Mouse (Mus musculus) limb, embryonic 13.5 days (tissue): ENCODE measurements around the gene Wdr20. TPM values are rescaled to one million over a fixed set of nuclear protein-coding genes. Genes with fewer than 3 reads are reported as not detected.
"Not testable (repeated sequence)": the region's sequence is repeated elsewhere in the genome, so short reads cannot be mapped to it uniquely, and the experiment has no call there.

Source experiments
- ATAC-seq: fragments of 200-750 bp; cut with Nextera tagmentation; 2 replicates; pipeline ENCODE4 v1.8.0; 2017; ENCODE audit warnings: low read depth, moderate number of reproducible peaks, moderate TSS enrichment; ENCODE audit not compliant: low FRiP score
- H3K27ac ChIP-seq: fragments of 300-500 bp; sonication (generic); 2 replicates; pipeline ENCODE4 v1.5.1; 2015; ENCODE audit warnings: inconsistent platforms, mild to moderate bottlenecking, moderate library complexity
- H3K27me3 ChIP-seq: fragments of 300-500 bp; sonication (generic); 2 replicates; pipeline ENCODE4 v1.6.1; 2015; ENCODE audit warnings: mild to moderate bottlenecking, inconsistent platforms
- H3K36me3 ChIP-seq: fragments of 300-500 bp; sonication (generic); 2 replicates; pipeline ENCODE4 v1.6.1; 2015; ENCODE audit warnings: inconsistent platforms, mild to moderate bottlenecking, moderate library complexity
- H3K4me1 ChIP-seq: fragments of 300-500 bp; sonication (generic); 2 replicates; pipeline ENCODE4 v1.6.1; 2015; ENCODE audit warnings: inconsistent platforms
- H3K4me2 ChIP-seq: fragments of 300-500 bp; sonication (generic); replicated peaks from 2 replicates; pipeline ENCODE4 v1.6.1; 2015; ENCODE audit warnings: inconsistent platforms, mild to moderate bottlenecking, moderate library complexity
- H3K4me3 ChIP-seq: fragments of 300-500 bp; sonication (generic); 2 replicates; pipeline ENCODE4 v1.5.1; 2015; ENCODE audit warnings: moderate library complexity, mild to moderate bottlenecking, inconsistent platforms
- H3K9ac ChIP-seq: fragments of 300-500 bp; sonication (generic); 2 replicates; pipeline ENCODE4 v1.6.1; 2015; ENCODE audit warnings: mild to moderate bottlenecking, inconsistent platforms
- H3K9me3 ChIP-seq: fragments of 300-500 bp; sonication (generic); 2 replicates; pipeline ENCODE4 v1.6.1; 2016; ENCODE audit warnings: inconsistent platforms
- whole genome bisulfite sequencing: fragments of 180-500 bp; shearing (Covaris S2); methylation state at CpG from one replicate; pipeline ENCODE4 v1.1.7; 2015; 5-methylcytosine and 5-hydroxymethylcytosine counted together
- polyA plus RNA-seq: library from polyadenylated mRNA; unstranded; fragments of >200 nt; fragmentation: Nextera tagmentation; extraction: Ambion mirVana; gene quantifications from 2 replicates; pipeline ENCODE4 v1.2.1, GENCODE M21; 2015

Wdr20 gene
- polyA plus RNA-seq, 1 experiment from 2014 or later: 25.9 TPM

DNA sequence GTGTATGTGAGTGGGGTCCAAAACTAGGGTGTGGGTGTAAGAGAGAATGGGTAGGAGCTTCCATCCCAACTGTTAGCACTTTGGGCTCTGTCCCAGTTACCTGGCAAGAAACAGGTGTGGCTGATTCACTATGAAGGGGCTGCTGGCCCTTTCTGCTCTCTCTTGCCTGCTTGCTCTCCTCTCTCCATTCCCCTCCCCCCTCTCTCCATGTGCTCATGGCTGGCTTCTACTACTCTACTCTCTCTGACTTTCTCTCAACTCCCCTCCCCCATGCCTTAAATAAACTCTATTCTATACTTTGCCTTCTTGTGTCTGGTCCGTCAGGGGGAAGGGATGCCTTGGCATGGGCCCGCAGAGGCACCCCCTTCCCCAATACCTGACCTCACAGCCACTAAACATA is 37.0 kb upstream of the Wdr20 start:
- Histone ChIP-seq H3K36me3 (no peaks in the 10 kb centered on the region), H3K9ac (peak overlapping the region; percentile 25; the same call in 1 of the 2 replicates)

DNA sequence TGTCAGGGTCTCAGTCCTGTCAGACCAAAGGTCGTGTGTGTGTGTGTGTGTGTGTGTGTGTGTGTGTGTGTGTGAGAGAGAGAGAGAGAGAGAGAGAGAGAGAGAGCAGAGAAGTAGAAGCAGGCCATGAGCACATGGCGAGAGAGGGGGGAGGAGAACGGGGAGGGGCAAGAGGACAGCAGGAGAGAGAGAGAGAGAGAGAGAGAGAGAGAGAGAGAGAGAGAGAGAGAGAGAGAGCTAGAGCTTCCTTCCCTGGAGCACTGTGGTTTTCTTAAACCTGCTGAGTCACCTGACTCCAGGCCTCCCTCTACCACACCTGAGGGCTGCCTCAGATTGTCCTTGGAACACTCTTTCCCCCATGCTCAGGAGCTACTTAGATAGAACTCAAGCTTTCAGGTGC is 36.4 kb upstream of the Wdr20 start:
- H3K36me3 ChIP-seq, H3K27ac ChIP-seq, H3K4me3 ChIP-seq, ATAC-seq, H3K4me2 ChIP-seq, H3K9ac ChIP-seq, H3K9me3 ChIP-seq, H3K27me3 ChIP-seq: not testable (repeated sequence)
- 40% methylated on average over 1 of the region's 3 CpGs for WGBS
- peaks cover 22% of the 10 kb centered on the region for H3K4me1 ChIP-seq

More for the DNA sequence above, 37.0 kb upstream of the Wdr20 start:
- Histone ChIP-seq H3K4me1 (peaks cover 18% of the 10 kb centered on the region), H3K27me3 (no peaks in the 10 kb centered on the region; the same call in 1 of the 2 replicates), H3K9me3 (no peaks in the 10 kb centered on the region), H3K4me3 (no peak overlapping the region), H3K4me2 (no peak overlapping the region), H3K27ac (no peak overlapping the region)
- no peak for ATAC-seq
- WGBS: 63% methylated on average over 2 of the region's 2 CpGs

DNA sequence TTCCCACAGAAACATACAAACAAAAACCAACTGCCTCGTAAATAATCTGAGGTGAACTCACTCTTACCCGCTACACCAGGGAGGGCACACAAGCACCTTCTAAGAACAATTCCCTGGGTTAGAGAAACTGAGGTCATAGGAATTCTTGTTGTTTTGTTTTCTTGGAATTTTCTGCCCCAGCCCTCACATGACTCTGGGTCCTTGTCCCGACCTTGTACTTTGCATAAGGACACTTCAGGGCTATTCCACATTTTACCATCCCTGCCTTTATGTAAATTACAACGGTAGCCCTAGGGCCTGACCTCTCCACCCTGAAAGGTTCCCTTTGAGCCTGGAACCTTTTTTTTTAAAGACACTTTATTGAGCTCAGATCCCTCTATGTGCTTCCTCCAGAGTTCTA is 35.2 kb upstream of the Wdr20 start, which contains the start of gene Hsp90aa1:
TSS of gene Hsp90aa1 (minus strand) at position 173 of the 400 bp plus-strand sequence.
- H3K4me1 ChIP-seq: peaks cover 21% of the 10 kb centered on the region
- no peak within 1 kb of the TSS for H3K27ac ChIP-seq
- no peak within 1 kb of the TSS for H3K9ac ChIP-seq
- H3K27me3 ChIP-seq: no peaks in the 10 kb centered on the region; the same call in 1 of the 2 replicates
- no peaks in the 10 kb centered on the region for H3K9me3 ChIP-seq
- H3K36me3 ChIP-seq: no peaks in the 10 kb centered on the region
- peak within 1 kb of the TSS; percentile 37; the same call in 1 of the 2 replicates for H3K4me2 ChIP-seq
- H3K4me3 ChIP-seq: no peak within 1 kb of the TSS
- ATAC-seq: no peak
- 54% methylated on average over 4 of the region's 4 CpGs for WGBS

DNA sequence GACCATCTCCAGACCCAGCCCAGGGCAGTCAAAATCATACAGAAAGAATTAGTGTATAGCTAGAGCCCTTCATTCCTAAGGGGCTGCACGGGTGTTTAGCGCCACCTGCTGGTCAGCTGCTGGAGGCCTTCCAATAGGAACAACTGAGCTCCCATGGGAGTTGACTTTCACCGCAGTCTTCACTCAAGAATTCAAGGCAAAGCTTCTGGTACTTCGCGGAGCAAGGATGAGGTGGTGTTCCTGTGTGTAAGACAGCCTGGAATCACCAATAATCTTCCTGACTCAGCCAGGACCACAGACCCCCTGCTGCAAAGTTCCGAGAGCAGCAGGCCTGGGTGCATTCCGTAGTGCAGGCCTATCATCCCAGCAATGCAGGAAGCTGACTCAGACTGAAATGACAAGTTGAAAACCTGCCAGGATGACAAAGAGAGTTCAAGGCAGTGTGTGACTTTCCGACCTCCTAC is 34.7 kb upstream of the Wdr20 start:
- Histone ChIP-seq H3K9me3 (no peaks in the 10 kb centered on the region), H3K4me3 (no peak overlapping the region), H3K36me3 (no peaks in the 10 kb centered on the region), H3K4me1 (peaks cover 21% of the 10 kb centered on the region), H3K27me3 (no peaks in the 10 kb centered on the region; the same call in 1 of the 2 replicates), H3K27ac (no peak overlapping the region), H3K9ac (no peak overlapping the region), H3K4me2 (peak overlapping the region; percentile 37; the same call in 1 of the 2 replicates)
- 30% methylated on average over 8 of the region's 8 CpGs for WGBS
- peak; percentile 68 for ATAC-seq

DNA sequence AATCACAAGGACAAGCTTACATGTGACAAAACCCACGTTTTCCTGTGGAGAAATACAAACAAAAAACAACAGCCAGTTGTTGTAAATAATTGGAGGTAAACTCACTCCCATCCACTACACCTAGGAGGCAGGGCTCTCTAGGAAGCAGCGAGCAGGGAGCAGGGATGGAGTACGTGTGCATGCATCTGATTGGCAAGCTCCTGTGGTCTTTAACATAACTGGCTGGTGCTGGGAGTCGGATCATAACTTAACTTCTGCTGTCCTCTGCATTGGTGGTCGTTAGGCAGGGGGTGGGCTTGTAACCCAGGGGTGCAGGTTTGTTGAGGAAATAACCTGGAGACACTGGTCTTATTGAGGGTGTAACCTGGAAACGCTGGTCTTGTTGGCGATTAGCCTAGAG is 34.1 kb upstream of the Wdr20 start:
- Histone ChIP-seq H3K4me2 (no peak overlapping the region), H3K27ac (no peak overlapping the region), H3K36me3 (no peaks in the 10 kb centered on the region), H3K4me3 (no peak overlapping the region), H3K9me3 (no peaks in the 10 kb centered on the region), H3K4me1 (peaks cover 21% of the 10 kb centered on the region), H3K27me3 (no peaks in the 10 kb centered on the region; the same call in 1 of the 2 replicates), H3K9ac (no peak overlapping the region)
- WGBS: 70% methylated on average over 7 of the region's 7 CpGs
- no peak for ATAC-seq

- H3K4me1 ChIP-seq: peaks cover 15% of the 10 kb centered on the region
- WGBS: 88% methylated on average over 4 of the region's 4 CpGs
- not testable (repeated sequence) for H3K9ac ChIP-seq, ATAC-seq, H3K9me3 ChIP-seq, H3K4me3 ChIP-seq, H3K36me3 ChIP-seq, H3K27ac ChIP-seq, H3K27me3 ChIP-seq, H3K4me2 ChIP-seq
These were observed 32.3 kb upstream of the Wdr20 start for GRCm38 (mm10) chr12:110705419-110705818.

DNA sequence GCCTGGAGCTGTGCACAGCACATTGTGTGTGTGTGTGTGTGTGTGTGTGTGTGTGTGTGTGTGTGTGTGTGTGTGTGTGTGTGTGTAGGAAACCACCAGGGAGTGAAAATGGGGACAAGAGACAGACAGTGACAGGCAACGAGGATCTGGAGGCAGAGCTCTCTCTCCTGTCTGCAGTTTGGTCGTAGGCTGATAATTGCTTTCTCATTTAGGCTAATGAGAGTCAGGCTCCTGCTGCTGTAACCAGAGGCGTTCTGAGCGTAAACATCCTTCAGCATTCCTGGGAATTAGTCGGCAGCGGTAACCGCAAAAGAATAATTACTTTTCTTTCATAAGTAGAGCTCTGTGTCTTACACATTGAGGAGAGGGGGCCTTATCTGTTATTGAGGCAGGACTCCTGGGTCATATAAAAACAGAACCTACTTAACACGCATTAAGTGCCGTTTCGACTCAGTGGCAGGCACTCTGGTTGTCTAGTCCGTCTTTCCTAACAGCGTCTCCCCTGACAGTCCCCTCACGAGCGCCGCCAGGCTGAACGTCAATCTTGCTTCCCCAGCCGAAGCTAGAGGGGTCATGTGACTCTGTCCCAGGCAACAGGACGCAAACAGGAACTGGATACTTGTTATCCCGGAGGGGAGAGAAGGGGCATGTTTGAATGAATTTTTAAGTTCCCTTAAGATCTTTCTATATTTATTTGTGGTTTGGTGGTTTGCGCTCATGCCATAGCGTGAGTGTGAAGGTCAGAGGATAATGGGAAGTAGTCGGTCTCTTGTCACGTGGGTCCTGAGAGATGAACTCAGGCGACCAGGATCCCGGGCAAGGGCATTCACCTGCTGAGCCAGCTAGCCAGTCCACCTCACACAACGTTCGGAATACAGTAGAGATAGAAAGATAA is 31.2 kb upstream of the Wdr20 start:
- peaks cover 15% of the 10 kb centered on the region for H3K4me1 ChIP-seq
- H3K36me3 ChIP-seq: no peaks in the 10 kb centered on the region
- peak; percentile 52; the same call in 1 of the 2 replicates for ATAC-seq
- WGBS: 1% methylated on average over 27 of the region's 27 CpGs
- H3K9me3 ChIP-seq: 0 out of 2 replicates have a peak, but pooled peaks cover 3% of the 10 kb centered on the region
- peak overlapping the region; percentile 39 for H3K4me3 ChIP-seq
- H3K27me3 ChIP-seq: no peaks in the 10 kb centered on the region; the same call in 1 of the 2 replicates
- no peak overlapping the region for H3K27ac ChIP-seq
- peak overlapping the region; percentile 68 for H3K4me2 ChIP-seq
- H3K9ac ChIP-seq: peak overlapping the region; percentile 48

DNA sequence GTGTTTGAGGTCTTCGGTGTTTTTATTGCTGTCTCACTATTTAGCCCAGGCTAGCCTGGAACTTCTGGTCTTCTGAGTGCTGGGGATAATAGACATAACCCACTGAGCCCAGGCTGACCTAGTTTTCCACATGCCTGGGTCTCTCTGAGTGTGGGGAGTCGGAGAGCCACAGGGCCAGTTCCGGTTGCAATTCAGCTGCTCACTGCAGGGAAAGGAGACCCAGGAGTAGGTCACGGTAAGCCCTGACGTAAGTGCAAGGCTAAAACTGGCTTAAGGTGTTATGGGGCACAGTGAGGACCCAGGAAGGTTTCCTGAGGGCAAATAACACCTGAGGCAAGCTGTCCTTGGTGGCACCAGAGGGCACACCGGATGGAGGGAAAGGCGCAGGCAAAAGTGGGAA is 30.3 kb upstream of the Wdr20 start:
- H3K9ac ChIP-seq: no peak overlapping the region
- H3K9me3 ChIP-seq: 0 out of 2 replicates have a peak, but pooled peaks cover 3% of the 10 kb centered on the region
- 80% methylated on average over 7 of the region's 7 CpGs for WGBS
- no peak for ATAC-seq
- peaks cover 15% of the 10 kb centered on the region for H3K4me1 ChIP-seq
- H3K27me3 ChIP-seq: no peaks in the 10 kb centered on the region; the same call in 1 of the 2 replicates
- no peak overlapping the region for H3K4me3 ChIP-seq
- no peak overlapping the region; the same call in 1 of the 2 replicates for H3K4me2 ChIP-seq
- H3K27ac ChIP-seq: no peak overlapping the region
- no peaks in the 10 kb centered on the region for H3K36me3 ChIP-seq

DNA sequence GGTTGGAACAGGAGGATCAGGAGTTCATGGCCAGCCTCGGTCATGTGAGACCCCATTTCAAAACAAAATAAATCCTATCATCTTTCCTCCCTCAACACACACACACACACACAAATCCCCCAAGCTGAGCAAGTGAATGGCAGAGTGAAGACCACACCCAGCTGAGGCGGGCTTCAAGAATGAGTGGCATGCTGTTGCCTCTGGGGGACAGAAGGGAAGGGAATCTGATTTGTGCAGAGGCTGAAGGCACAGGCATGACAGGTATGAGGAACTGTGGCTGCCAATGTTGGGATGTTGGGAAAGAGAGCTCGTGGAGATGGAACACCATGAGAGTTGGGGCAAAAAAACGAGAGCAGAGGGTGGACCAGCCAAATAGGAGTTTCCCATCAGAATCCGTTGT is 26.5 kb upstream of the Wdr20 start:
- Histone ChIP-seq H3K9ac (no peak overlapping the region), H3K27ac (no peak overlapping the region), H3K4me1 (peaks cover 4% of the 10 kb centered on the region), H3K4me3 (no peak overlapping the region), H3K36me3 (no peaks in the 10 kb centered on the region), H3K27me3 (no peaks in the 10 kb centered on the region), H3K4me2 (no peak overlapping the region), H3K9me3 (peaks cover 3% of the 10 kb centered on the region; the same call in 1 of the 2 replicates)
- no peak for ATAC-seq
- 71% methylated on average over 5 of the region's 5 CpGs for WGBS

- no peak for ATAC-seq
- Histone ChIP-seq H3K9me3 (peaks cover 3% of the 10 kb centered on the region; the same call in 1 of the 2 replicates), H3K27ac (no peak overlapping the region), H3K36me3 (no peaks in the 10 kb centered on the region), H3K9ac (no peak overlapping the region), H3K4me3 (no peak overlapping the region), H3K4me1 (no peaks in the 10 kb centered on the region), H3K27me3 (peaks cover 8% of the 10 kb centered on the region), H3K4me2 (no peak overlapping the region)
- WGBS: 90% methylated on average over 6 of the region's 6 CpGs
These were observed 24.0 kb upstream of the Wdr20 start for GRCm38 (mm10) chr12:110713784-110714183.

DNA sequence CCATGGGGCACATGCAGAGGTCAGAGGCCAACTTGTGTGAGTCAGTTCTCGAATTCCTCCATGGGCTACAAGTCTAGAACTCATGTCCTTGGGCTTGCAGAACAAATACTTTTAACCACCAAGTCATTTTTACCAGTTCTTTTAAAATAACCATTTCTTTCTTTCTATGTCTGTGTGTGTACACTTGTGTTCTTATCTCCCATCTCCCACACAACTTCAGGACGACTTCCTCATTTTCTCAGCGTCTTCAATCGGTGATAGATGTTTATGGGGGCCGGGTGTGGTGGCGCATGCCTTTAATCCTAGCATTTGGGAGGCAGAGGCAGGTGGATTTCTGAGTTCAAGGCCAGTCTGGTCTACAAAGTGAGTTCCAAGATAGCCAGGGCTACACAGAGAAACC is 23.5 kb upstream of the Wdr20 start:
- no peaks in the 10 kb centered on the region for H3K36me3 ChIP-seq
- peaks cover 3% of the 10 kb centered on the region; the same call in 1 of the 2 replicates for H3K9me3 ChIP-seq
- peaks cover 13% of the 10 kb centered on the region for H3K27me3 ChIP-seq
- H3K4me1 ChIP-seq: no peaks in the 10 kb centered on the region
- H3K9ac ChIP-seq: no peak overlapping the region
- no peak for ATAC-seq
- H3K4me3 ChIP-seq: no peak overlapping the region
- no peak overlapping the region for H3K27ac ChIP-seq
- H3K4me2 ChIP-seq: no peak overlapping the region
- WGBS: 90% methylated on average over 6 of the region's 6 CpGs

- no peak overlapping the region for H3K4me2 ChIP-seq
- H3K27ac ChIP-seq: no peak overlapping the region
- WGBS: 21% methylated on average over 5 of the region's 5 CpGs
- ATAC-seq: no peak
- H3K9me3 ChIP-seq: no peaks in the 10 kb centered on the region; the same call in 1 of the 2 replicates
- H3K4me1 ChIP-seq: no peaks in the 10 kb centered on the region
- H3K27me3 ChIP-seq: peaks cover 25% of the 10 kb centered on the region
- no peaks in the 10 kb centered on the region for H3K36me3 ChIP-seq
- no peak overlapping the region for H3K4me3 ChIP-seq
- H3K9ac ChIP-seq: no peak overlapping the region
These were observed 21.7 kb upstream of the Wdr20 start for GRCm38 (mm10) chr12:110716004-110716403.
